Mouse (Mus musculus): ENCODE results near the gene Hist1h3g.

- TF ChIP-seq POU5F1 (IDR thresholded peaks at IDR 0.05; ENCODE audit: borderline replicate concordance, low read length) (no peak), CTCF (conservative IDR thresholded peaks at IDR 0.05; ENCODE audit: low read length) (no peak), NANOG (IDR thresholded peaks at IDR 0.05; ENCODE audit: borderline replicate concordance, low read length) (no peak)
Observed at GRCm38 (mm10) chr13:23499943-23500342, 35.3 kb upstream of the Hist1h3g start.

All from E14TG2a.4 (cell line).